Mouse (Mus musculus) embryonic facial prominence, embryonic 11.5 days (tissue): ENCODE measurements at regions not wholly inside any gene's neighbourhood (a gene's known extent, or its start where the extent isn't known, plus 50 kb on each side); places are given as distances from the start of the nearest gene placed in this dataset.

Source experiments
- ATAC-seq: fragments of 200-750 bp; cut with Nextera tagmentation; replicated peaks from 2 replicates; pipeline ENCODE4 v1.8.0; 2017; ENCODE audit warnings: low read depth; ENCODE audit not compliant: insufficient number of reproducible peaks, low FRiP score, low TSS enrichment
- DNase-seq: peaks from one replicate; pipeline ENCODE4 v3.0.0-alpha.2; 2015; ENCODE audit warnings: low spot score
- H3K27ac ChIP-seq: fragments of 300-500 bp; sonication (generic); replicated peaks from 2 replicates; pipeline ENCODE4 v1.5.1; 2014; ENCODE audit warnings: mild to moderate bottlenecking, low read depth, low read length, control low read depth
- H3K27me3 ChIP-seq: fragments of 300-500 bp; sonication (generic); 2 replicates; pipeline ENCODE4 v1.6.1; 2014; ENCODE audit warnings: mild to moderate bottlenecking, low read length, moderate library complexity, mixed read lengths; ENCODE audit not compliant: control insufficient read depth, insufficient read depth
- H3K36me3 ChIP-seq: fragments of 300-500 bp; sonication (generic); replicated peaks from 2 replicates; pipeline ENCODE4 v1.6.1; 2014; ENCODE audit warnings: low read depth, mild to moderate bottlenecking, low read length, moderate library complexity, mixed read lengths; ENCODE audit not compliant: control insufficient read depth, insufficient read depth
- H3K4me1 ChIP-seq: fragments of 300-500 bp; sonication (generic); 2 replicates; pipeline ENCODE4 v1.6.1; 2014; ENCODE audit warnings: low read length, mixed read lengths; ENCODE audit not compliant: control insufficient read depth, insufficient read depth
- H3K4me2 ChIP-seq: fragments of 300-500 bp; sonication (generic); 2 replicates; pipeline ENCODE4 v1.6.1; 2014; ENCODE audit warnings: low read depth, mild to moderate bottlenecking, control low read depth, low read length, moderate library complexity
- H3K4me3 ChIP-seq: fragments of 300-500 bp; sonication (generic); 2 replicates; pipeline ENCODE4 v1.5.1; 2014; ENCODE audit warnings: low read depth, low read length, control low read depth
- H3K9ac ChIP-seq: fragments of 300-500 bp; sonication (generic); replicated peaks from 2 replicates; pipeline ENCODE4 v1.6.1; 2014; ENCODE audit warnings: mild to moderate bottlenecking, control low read depth, low read length
- H3K9me3 ChIP-seq: fragments of 300-500 bp; sonication (generic); replicated peaks from 2 replicates; pipeline ENCODE4 v1.6.1; 2016; ENCODE audit warnings: mild to moderate bottlenecking, low read length, inconsistent platforms, mixed read lengths; ENCODE audit not compliant: control insufficient read depth
- WGBS: fragments of 180-500 bp; shearing (Covaris S2); extraction: QIAGEN DNeasy Blood & Tissue Kit; methylation state at CpG from one replicate; pipeline ENCODE4 v1.1.7; 2014; 5-methylcytosine and 5-hydroxymethylcytosine counted together

GRCm38 (mm10) chr3:99739654-99740053 is 145.6 kb upstream of the Spag17 start:
- no peak for DNase-seq

GRCm38 (mm10) chr3:99741249-99742222 is 143.7 kb upstream of the Spag17 start:
- 47% methylated on average over 3 of the region's 3 CpGs for WGBS
- no peaks in the 10 kb centered on the region for H3K4me1 ChIP-seq
- H3K9ac ChIP-seq = no peak overlapping the region
- DNase-seq (no peak), ATAC-seq (no peak)
- H3K9me3 ChIP-seq = no peaks in the 10 kb centered on the region
- no peak overlapping the region for H3K4me3 ChIP-seq
- no peaks in the 10 kb centered on the region for H3K27me3 ChIP-seq
- H3K4me2 ChIP-seq = no peak overlapping the region
- H3K36me3 ChIP-seq = no peaks in the 10 kb centered on the region
- no peak overlapping the region for H3K27ac ChIP-seq

More at GRCm38 (mm10) chr3:99739654-99740053, 145.6 kb upstream of the Spag17 start:
- Histone ChIP-seq H3K4me2 (no peak overlapping the region), H3K36me3 (no peaks in the 10 kb centered on the region), H3K27me3 (no peaks in the 10 kb centered on the region), H3K27ac (no peak overlapping the region), H3K4me1 (no peaks in the 10 kb centered on the region), H3K4me3 (no peak overlapping the region), H3K9me3 (no peaks in the 10 kb centered on the region), H3K9ac (no peak overlapping the region)
- ATAC-seq = no peak
- 81% methylated on average over 7 of the region's 7 CpGs for WGBS

DNA sequence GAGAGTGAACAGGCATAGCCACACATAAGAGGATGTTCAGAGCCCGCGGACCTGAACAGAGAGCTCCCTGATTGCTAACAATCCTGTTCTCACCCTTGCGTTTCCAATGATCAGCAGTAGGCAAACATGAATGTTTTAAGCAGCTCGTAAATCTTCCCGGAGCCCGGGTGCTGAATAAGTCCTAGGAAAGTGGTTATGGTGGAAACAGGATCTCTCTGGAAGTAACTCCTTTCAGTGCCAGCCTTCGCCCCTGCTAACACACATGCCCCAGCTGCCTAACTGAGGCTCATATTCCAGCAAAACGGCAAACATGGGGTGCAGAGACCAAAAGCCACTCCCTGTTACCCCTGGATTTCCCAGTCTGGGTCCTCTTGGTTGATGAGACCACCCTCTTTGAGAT is 135.5 kb upstream of the Spag17 start:
- 77% methylated on average over 8 of the region's 8 CpGs for WGBS
- H3K4me1 ChIP-seq = no peaks in the 10 kb centered on the region
- H3K36me3 ChIP-seq = no peaks in the 10 kb centered on the region
- no peak overlapping the region for H3K27ac ChIP-seq
- H3K27me3 ChIP-seq = no peaks in the 10 kb centered on the region
- no peak overlapping the region for H3K4me3 ChIP-seq
- H3K4me2 ChIP-seq = no peak overlapping the region
- no peak overlapping the region for H3K9ac ChIP-seq
- ATAC-seq (no peak), DNase-seq (no peak)
- no peaks in the 10 kb centered on the region for H3K9me3 ChIP-seq

GRCm38 (mm10) chr3:99778526-99778925 is 106.7 kb upstream of the Spag17 start:
- Histone ChIP-seq H3K4me2 (no peak overlapping the region), H3K36me3 (no peaks in the 10 kb centered on the region), H3K9me3 (no peaks in the 10 kb centered on the region), H3K4me3 (no peak overlapping the region), H3K27ac (no peak overlapping the region), H3K9ac (no peak overlapping the region), H3K27me3 (no peaks in the 10 kb centered on the region), H3K4me1 (no peaks in the 10 kb centered on the region)
- DNase-seq (no peak), ATAC-seq (no peak)
- 72% methylated on average over 6 of the region's 6 CpGs for WGBS

- H3K4me1 ChIP-seq = no peaks in the 10 kb centered on the region
- H3K4me2 ChIP-seq = no peak overlapping the region
- H3K27ac ChIP-seq = no peak overlapping the region
- H3K9me3 ChIP-seq = no peaks in the 10 kb centered on the region
- 70% methylated on average over 3 of the region's 3 CpGs for WGBS
- no peak overlapping the region for H3K9ac ChIP-seq
- H3K4me3 ChIP-seq = no peak overlapping the region
- no peaks in the 10 kb centered on the region for H3K27me3 ChIP-seq
- ATAC-seq (no peak), DNase-seq (no peak)
- H3K36me3 ChIP-seq = no peaks in the 10 kb centered on the region
These were observed 99.2 kb upstream of the Spag17 start for GRCm38 (mm10) chr3:99785955-99786529.

GRCm38 (mm10) chr3:99791316-99791715 is 93.9 kb upstream of the Spag17 start:
- WGBS = 69% methylated on average over 6 of the region's 6 CpGs
- Histone ChIP-seq H3K4me2 (no peak overlapping the region), H3K27ac (no peak overlapping the region), H3K4me3 (no peak overlapping the region), H3K27me3 (no peaks in the 10 kb centered on the region), H3K9ac (no peak overlapping the region), H3K4me1 (no peaks in the 10 kb centered on the region), H3K9me3 (no peaks in the 10 kb centered on the region), H3K36me3 (no peaks in the 10 kb centered on the region)
- DNase-seq = no peak
- no peak for ATAC-seq

DNA sequence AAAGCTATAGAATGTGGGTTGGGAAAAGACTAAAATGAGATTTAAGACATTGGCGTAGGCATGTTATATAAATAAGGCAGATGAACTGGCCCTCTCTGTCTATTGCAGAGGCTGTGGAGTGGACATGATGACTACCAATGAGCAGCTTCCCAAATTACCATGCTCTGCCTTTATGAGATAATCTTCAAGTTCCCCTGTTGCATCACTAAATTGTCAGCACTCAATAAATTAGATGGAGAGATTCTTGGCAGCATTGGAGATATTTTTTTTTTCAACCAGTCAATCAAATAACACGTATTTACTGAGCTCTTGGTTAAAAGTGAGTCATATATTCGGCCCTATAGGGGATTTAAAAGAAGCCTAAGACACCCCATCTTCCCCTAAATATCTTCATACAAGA is 91.6 kb upstream of the Spag17 start:
- DNase-seq (no peak), ATAC-seq (no peak)
- Histone ChIP-seq H3K9me3 (no peaks in the 10 kb centered on the region), H3K4me1 (no peaks in the 10 kb centered on the region), H3K27ac (no peak overlapping the region), H3K27me3 (no peaks in the 10 kb centered on the region), H3K4me2 (no peak overlapping the region), H3K36me3 (no peaks in the 10 kb centered on the region), H3K9ac (no peak overlapping the region), H3K4me3 (no peak overlapping the region)
- WGBS = 85% methylated on average over 3 of the region's 3 CpGs

- H3K4me3 ChIP-seq = no peak overlapping the region
- no peaks in the 10 kb centered on the region for H3K27me3 ChIP-seq
- H3K27ac ChIP-seq = no peak overlapping the region
- ATAC-seq (no peak), DNase-seq (no peak)
- no peaks in the 10 kb centered on the region for H3K4me1 ChIP-seq
- WGBS = 76% methylated on average over 2 of the region's 2 CpGs
- no peaks in the 10 kb centered on the region for H3K36me3 ChIP-seq
- H3K9me3 ChIP-seq = no peaks in the 10 kb centered on the region
- no peak overlapping the region for H3K4me2 ChIP-seq
- no peak overlapping the region for H3K9ac ChIP-seq
These were observed 89.4 kb upstream of the Spag17 start for GRCm38 (mm10) chr3:99795835-99796234.
